Mouse (Mus musculus) forelimb bud, embryonic 11.5 days (tissue): ENCODE results near the gene Slco2b1.

Source experiments
- DNase-seq: peaks from one replicate; pipeline ENCODE4 v3.0.0-alpha.2; 2012; ENCODE audit warnings: low read depth, low spot score

Slco2b1 gene

GRCm38 (mm10) chr7:99654244-99654643, 56.9 kb downstream of the Slco2b1 start:
- no peak for DNase-seq

- DNase-seq: no peak
These were observed 61.6 kb downstream of the Slco2b1 start for GRCm38 (mm10) chr7:99649585-99649984.

DNA sequence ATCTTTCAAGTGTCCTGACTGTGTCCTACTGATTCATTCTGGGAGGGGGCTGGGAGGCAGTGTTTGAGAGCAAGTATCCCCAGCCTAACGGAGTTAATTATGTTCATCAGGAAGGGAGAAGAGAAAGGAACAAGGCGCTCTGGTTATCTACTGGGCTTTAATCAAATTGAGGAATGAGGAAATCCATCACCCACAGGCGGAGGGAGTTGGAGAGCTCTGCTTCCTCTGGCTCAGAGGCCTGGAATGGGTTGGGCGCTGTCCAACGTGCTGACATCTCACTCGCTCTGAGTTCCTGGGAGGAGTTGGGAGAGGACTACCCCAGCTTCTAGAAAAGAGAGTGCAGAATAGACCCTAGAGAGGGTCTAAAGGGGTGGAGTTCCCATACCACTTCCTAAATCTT, 62.5 kb downstream of the Slco2b1 start:
- peak; percentile 68 for DNase-seq

DNA sequence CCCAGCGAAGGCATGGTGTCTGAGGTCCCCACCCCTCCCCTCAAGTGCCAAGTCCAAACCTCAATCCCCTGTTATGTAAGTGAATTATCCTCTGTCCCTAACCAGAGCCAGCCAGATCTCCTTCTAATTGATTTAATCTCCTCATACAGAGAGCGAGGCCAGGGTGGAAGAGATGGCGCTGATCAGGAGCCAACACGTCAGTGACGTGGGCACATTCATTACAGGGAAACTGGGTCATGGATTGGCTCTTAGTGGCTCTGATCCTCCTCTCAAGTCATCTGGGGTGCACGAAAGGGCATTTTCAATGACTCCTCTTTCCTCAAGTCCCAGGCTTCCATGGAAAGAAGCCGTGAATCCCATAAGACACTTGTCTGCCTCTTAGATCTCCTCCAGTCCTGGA, 66.4 kb downstream of the Slco2b1 start:
- DNase-seq: no peak

DNA sequence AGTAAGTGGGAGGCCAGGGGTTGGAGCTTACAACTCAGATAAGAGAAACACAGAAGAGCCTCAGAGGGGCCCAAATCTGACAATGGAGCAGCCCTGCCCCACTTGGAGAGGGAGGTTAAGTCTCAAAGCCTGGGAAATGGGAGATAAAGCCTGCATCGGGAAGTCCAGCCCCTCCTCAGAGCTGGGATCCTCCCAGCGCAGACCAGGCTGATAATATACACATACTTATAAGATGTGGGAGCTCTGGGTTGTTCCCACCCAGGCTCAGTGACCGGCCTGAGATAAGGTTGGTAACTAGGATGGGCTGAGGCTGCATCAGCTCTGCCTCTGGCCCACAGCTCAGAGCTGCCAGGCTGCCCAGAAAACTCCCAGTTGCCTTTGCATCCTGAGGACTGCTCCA, 69.1 kb downstream of the Slco2b1 start:
- DNase-seq: no peak

GRCm38 (mm10) chr7:99641245-99641644, 69.9 kb downstream of the Slco2b1 start:
- DNase-seq: no peak

GRCm38 (mm10) chr7:99633966-99634665, 77.0 kb downstream of the Slco2b1 start:
- DNase-seq: no peak

- DNase-seq: peak; percentile 35
These were observed 78.9 kb downstream of the Slco2b1 start for GRCm38 (mm10) chr7:99632286-99632685.

DNA sequence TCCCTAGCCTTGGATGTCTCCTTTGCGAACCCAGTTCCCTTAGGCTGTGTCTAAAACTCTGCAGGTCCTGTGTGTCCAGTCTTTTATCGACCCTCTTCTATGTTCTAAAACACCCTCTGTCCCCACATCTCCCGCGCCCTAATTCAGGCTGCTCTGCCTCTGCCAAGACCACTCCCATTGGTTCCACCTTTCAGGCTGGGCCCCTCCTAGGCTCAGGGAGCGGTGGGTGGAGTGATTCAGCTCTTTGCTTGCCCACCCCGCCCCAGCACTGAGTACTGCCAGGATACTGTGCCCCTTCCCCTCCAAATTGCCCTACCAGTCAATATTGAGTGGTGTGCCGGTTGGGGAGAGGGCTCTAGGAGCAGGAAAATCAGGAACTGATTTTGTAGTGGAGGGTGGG, 83.8 kb downstream of the Slco2b1 start:
- DNase-seq: no peak

DNA sequence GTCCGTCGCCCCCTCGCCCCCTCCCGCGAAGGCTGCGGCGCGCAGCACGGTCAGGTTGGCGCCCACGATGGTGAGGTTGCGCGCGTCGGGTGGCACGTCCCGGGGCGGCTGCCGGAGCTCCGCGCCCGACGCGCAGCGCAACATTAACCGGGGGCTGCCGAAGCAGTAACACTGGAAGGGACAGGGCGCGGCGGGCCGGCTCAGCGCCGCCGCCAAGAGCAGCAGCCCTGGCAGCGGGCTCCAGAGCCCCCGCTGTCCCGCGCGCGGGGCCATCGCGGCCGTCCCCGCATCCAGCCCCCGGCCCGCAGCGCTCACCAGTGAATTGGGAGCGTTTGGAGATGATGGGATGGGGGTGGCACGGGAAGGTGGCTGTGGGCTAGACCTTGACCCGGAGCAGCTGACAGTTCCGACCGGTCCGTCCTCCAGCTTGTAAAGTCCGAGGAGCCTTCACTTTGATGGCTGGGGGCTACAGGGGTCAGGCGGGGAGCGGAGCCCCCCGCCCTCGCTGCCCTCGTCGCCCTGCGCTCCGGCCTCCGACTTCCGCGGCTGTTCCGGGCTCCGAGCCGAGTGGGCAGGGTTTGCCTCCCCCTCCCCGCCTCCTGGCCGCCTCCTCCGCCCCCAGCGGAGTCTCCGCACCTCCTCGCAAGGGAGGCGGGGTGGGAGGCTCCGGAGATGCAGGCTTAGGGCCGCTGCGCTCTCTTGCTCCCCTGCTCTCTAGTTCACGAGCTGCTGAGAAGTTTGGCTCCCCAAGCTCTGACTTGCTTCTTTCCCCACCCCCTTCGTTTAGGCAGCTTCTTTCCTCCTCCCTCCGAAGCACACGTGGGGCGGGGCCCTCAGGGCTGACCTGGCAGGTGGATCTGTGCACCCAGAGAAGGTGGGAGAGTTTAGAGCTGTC, 84.5 kb downstream of the Slco2b1 start, which contains the start of gene Tpbgl:
Tpbgl (minus strand) TSS at position 728 of the 895 bp plus-strand sequence.
- DNase-seq: peak; percentile 13

DNA sequence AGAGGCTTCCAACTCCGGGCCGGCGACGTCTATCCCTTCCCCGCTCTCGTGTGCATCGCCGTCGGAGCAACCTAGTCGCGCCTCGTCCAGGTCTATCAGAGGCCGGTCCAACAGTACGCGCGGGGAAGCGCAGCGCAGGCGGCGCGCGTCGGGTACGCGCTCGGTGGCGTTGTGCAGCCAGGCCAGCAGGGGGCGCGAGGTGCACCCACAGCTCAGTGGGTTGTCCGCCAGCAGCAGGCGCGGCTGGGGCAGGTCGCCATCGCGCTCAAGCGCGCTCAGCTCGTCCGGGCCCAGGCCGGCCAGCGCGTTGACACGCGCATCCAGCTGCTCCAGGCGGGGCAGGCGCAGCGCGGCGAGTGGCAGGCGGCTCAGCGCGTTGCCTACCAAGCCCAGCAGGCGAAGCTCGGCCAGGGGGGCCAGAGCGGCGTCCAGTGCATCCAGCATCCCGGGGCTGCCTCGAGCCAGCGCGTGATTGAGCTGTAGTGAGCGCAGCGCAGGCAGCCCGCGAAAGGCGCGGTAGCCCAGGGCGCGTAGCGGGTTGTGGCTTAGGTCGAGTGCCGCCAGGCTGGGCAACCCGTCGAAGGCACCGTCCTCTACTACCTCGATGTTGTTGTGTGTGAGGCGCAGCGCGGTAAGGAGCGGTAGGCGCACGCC, 85.3 kb downstream of the Slco2b1 start:
- peak; percentile 85 for DNase-seq

GRCm38 (mm10) chr7:99618860-99619259, 92.3 kb downstream of the Slco2b1 start:
- peak; percentile 47 for DNase-seq

DNA sequence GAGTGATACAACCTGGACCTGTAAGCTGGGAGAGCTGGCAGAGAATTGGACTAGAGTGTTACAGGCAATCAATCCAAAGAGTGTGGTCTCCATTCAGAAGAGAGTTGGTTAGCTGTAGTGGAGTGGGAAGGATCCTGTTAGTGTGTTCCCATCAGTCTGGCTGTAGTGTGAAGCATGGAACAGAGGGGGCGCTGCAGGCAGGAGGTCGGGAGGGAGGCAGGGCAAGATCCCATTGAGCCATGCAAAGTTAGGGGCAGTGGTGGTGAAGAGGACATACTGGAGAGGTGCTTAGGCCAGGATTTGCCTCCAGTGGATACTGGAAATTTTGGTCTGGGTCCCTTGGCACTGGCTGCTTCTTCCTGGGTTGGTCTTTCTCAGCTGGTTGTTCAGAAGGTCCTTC, 92.9 kb downstream of the Slco2b1 start:
- DNase-seq: no peak
